Mouse (Mus musculus) CH12.LX (cell line): ENCODE measurements around the gene Scnn1a. TPM values are rescaled to one million over a fixed set of nuclear protein-coding genes. Genes with fewer than 3 reads are reported as not detected.

Source experiments
- DNase-seq: peaks from one replicate; pipeline ENCODE4 v3.0.0-alpha.2; 2013; ENCODE audit errors: extremely low read depth
- H3K27ac ChIP-seq: 2 replicates; pipeline ENCODE4 v1.5.1; 2012; ENCODE audit warnings: low read depth, mild to moderate bottlenecking, control low read depth, moderate library complexity; ENCODE audit not compliant: insufficient read depth
- H3K27me3 ChIP-seq: replicated peaks from 2 replicates; pipeline ENCODE3; 2012; ENCODE audit warnings: inconsistent platforms
- H3K36me3 ChIP-seq, 2 experiments: replicated peaks in 1 of 2; 2 replicates each; pipeline versions ENCODE3 to v1.6.1; 2012; ENCODE audit warnings: inconsistent platforms in 1 of 2, low read length in 1 of 2, mild to moderate bottlenecking in 1 of 2, mixed read lengths in 1 of 2, moderate library complexity in 1 of 2; ENCODE audit not compliant: control insufficient read depth in 1 of 2, insufficient read depth in 1 of 2
- H3K4me1 ChIP-seq, 2 experiments: 2 replicates each; pipeline ENCODE4 v1.6.1; 2012; ENCODE audit warnings: inconsistent platforms in 1 of 2, moderate library complexity in 1 of 2; ENCODE audit not compliant: insufficient read depth in 2 of 2, control insufficient read depth in 1 of 2
- H3K4me2 ChIP-seq: 2 replicates; pipeline ENCODE4 v1.6.1; 2012; ENCODE audit warnings: low read depth, mild to moderate bottlenecking, control low read depth; ENCODE audit not compliant: poor library complexity, insufficient read depth, severe bottlenecking
- H3K4me3 ChIP-seq, 3 experiments: fragments of 150-350 bp in 1 of 3; sonication (generic) in 1 of 3; replicated peaks in 1 of 3; 2 replicates each; pipeline versions ENCODE3 to v1.5.1; 2011 to 2012; ENCODE audit warnings: low read depth in 2 of 3, low read length in 2 of 3, mild to moderate bottlenecking in 2 of 3, moderate library complexity in 2 of 3, control low read depth in 1 of 3, improper control_type of control experiment in 1 of 3, inconsistent platforms in 1 of 3, mixed read lengths in 1 of 3; ENCODE audit not compliant: poor library complexity in 1 of 3
- H3K79me2 ChIP-seq: replicated peaks from 2 replicates; pipeline ENCODE4 v1.6.1; 2012; ENCODE audit warnings: mild to moderate bottlenecking, moderate library complexity; ENCODE audit not compliant: control insufficient read depth, poor library complexity, insufficient read depth, severe bottlenecking; ENCODE audit errors: extremely low read depth
- H3K9ac ChIP-seq: 2 replicates; pipeline ENCODE4 v1.6.1; 2012; ENCODE audit warnings: low read depth, mild to moderate bottlenecking, control low read depth, moderate library complexity; ENCODE audit not compliant: insufficient read depth
- H3K9me3 ChIP-seq: replicated peaks from 2 replicates; pipeline ENCODE3; 2012; ENCODE audit warnings: low read length, inconsistent platforms, mixed read lengths
- CHD1 ChIP-seq: IDR thresholded peaks from 2 replicates; pipeline ENCODE4 v1.6.1; 2012; ENCODE audit warnings: low read depth, low read length, improper control_type of control experiment, inconsistent platforms
- CTCF ChIP-seq, 2 experiments: IDR thresholded peaks in 1 of 2; conservative IDR thresholded peaks in 1 of 2; 2 replicates each; pipeline ENCODE4 v1.5.1; 2011 to 2012; ENCODE audit warnings: low read depth in 2 of 2, low read length in 2 of 2, improper control_type of control experiment in 1 of 2, inconsistent platforms in 1 of 2, mild to moderate bottlenecking in 1 of 2, moderate library complexity in 1 of 2
- E2F4 ChIP-seq: IDR thresholded peaks from 2 replicates; pipeline ENCODE4 v1.6.1; 2011; ENCODE audit warnings: low read depth, low read length, improper control_type of control experiment; ENCODE audit not compliant: insufficient replicate concordance
- EP300 ChIP-seq: IDR thresholded peaks from 2 replicates; pipeline ENCODE4 v1.6.1; 2011; ENCODE audit warnings: low read length, improper control_type of control experiment
- GABPA ChIP-seq: IDR thresholded peaks from 2 replicates; pipeline ENCODE4 v1.6.1; 2012; ENCODE audit warnings: low read depth, low read length, improper control_type of control experiment, inconsistent platforms; ENCODE audit not compliant: insufficient replicate concordance
- HCFC1 ChIP-seq: IDR thresholded peaks from 2 replicates; pipeline ENCODE4 v1.6.1; 2012; ENCODE audit warnings: low read depth, mild to moderate bottlenecking, inconsistent platforms, low read length, improper control_type of control experiment
- JUND ChIP-seq: conservative IDR thresholded peaks from 2 replicates; pipeline ENCODE4 v1.6.1; 2011; ENCODE audit warnings: low read depth, low read length, improper control_type of control experiment
- KAT2A ChIP-seq: IDR thresholded peaks from 2 replicates; pipeline ENCODE4 v1.6.1; 2012; ENCODE audit warnings: low read length, improper control_type of control experiment, inconsistent platforms; ENCODE audit not compliant: insufficient replicate concordance
- MAFK ChIP-seq: IDR thresholded peaks from 2 replicates; pipeline ENCODE4 v1.6.1; 2011; ENCODE audit warnings: low read length, improper control_type of control experiment; ENCODE audit not compliant: insufficient replicate concordance
- MAZ ChIP-seq: IDR thresholded peaks from 2 replicates; pipeline ENCODE4 v1.6.1; 2012; ENCODE audit warnings: low read depth, mild to moderate bottlenecking, inconsistent platforms, low read length, improper control_type of control experiment, moderate library complexity
- MEF2A ChIP-seq: IDR thresholded peaks from 2 replicates; pipeline ENCODE4 v1.6.1; 2014; ENCODE audit warnings: low read depth, mild to moderate bottlenecking, inconsistent platforms, low read length, improper control_type of control experiment, borderline replicate concordance
- PAX5 ChIP-seq: IDR thresholded peaks from 2 replicates; pipeline ENCODE4 v1.6.1; 2012; ENCODE audit warnings: low read length, inconsistent platforms, mixed read lengths
- POLR2A ChIP-seq: IDR thresholded peaks from 2 replicates; pipeline ENCODE4 v1.6.1; 2011; ENCODE audit warnings: low read depth, mild to moderate bottlenecking, improper control_type of control experiment, low read length
- SIN3A ChIP-seq: IDR thresholded peaks from 2 replicates; pipeline ENCODE4 v1.6.1; 2012; ENCODE audit warnings: low read length, improper control_type of control experiment, inconsistent platforms
- USF1 ChIP-seq: IDR thresholded peaks from 2 replicates; pipeline ENCODE4 v1.6.1; 2014; ENCODE audit warnings: low read depth, mild to moderate bottlenecking, inconsistent platforms, low read length, improper control_type of control experiment
- ZC3H11A ChIP-seq: IDR thresholded peaks from 2 replicates; pipeline ENCODE4 v1.6.1; 2012; ENCODE audit warnings: low read depth, mild to moderate bottlenecking, inconsistent platforms, low read length, improper control_type of control experiment
- ZKSCAN1 ChIP-seq: IDR thresholded peaks from 2 replicates; pipeline ENCODE4 v1.6.1; 2012; ENCODE audit warnings: low read depth, inconsistent platforms, low read length, improper control_type of control experiment, borderline replicate concordance
- ZMIZ1 ChIP-seq: IDR thresholded peaks from 2 replicates; pipeline ENCODE4 v1.6.1; 2012; ENCODE audit warnings: low read depth, mild to moderate bottlenecking, inconsistent platforms, low read length, improper control_type of control experiment
- dilution Hi-C: fragments of 300-500 bp; cut with MboI; formaldehyde crosslinking; loops from 2 replicates; pipeline ENCODE4 v1.14.3; 2020; ENCODE audit warnings: low sequenced_read_pairs; ENCODE audit not compliant: extremely low pct_unique_long_range_greater_than_20kb, extremely low pct_ligation_motif_present
- in situ Hi-C: fragments of 300-500 bp; cut with MboI; formaldehyde crosslinking; loops from 3 replicates; pipeline ENCODE4 v1.14.3; 2019; ENCODE audit warnings: low sequenced_read_pairs, low pct_ligation_motif_present, low pct_unique_long_range_greater_than_20kb, mixed read lengths
- polyA plus RNA-seq: library from polyadenylated mRNA; unstranded; fragments of >175 nt; gene quantifications from 2 replicates; pipeline ENCODE4 v1.2.1, GENCODE M21; 2012; ENCODE audit warnings: low read depth; ENCODE audit not compliant: insufficient read length
- total RNA-seq, 2 experiments: library from RNA; depleted of rRNA; stranded (reverse); fragments of 300-350 nt in 1 of 2; fragments of >200 nt in 1 of 2; gene quantifications; 2 replicates each; pipeline ENCODE4 v1.2.3; 2012 to 2014

Gene Scnn1a
- total and polyA plus RNA-seq, 3 experiments = not detected

DNA sequence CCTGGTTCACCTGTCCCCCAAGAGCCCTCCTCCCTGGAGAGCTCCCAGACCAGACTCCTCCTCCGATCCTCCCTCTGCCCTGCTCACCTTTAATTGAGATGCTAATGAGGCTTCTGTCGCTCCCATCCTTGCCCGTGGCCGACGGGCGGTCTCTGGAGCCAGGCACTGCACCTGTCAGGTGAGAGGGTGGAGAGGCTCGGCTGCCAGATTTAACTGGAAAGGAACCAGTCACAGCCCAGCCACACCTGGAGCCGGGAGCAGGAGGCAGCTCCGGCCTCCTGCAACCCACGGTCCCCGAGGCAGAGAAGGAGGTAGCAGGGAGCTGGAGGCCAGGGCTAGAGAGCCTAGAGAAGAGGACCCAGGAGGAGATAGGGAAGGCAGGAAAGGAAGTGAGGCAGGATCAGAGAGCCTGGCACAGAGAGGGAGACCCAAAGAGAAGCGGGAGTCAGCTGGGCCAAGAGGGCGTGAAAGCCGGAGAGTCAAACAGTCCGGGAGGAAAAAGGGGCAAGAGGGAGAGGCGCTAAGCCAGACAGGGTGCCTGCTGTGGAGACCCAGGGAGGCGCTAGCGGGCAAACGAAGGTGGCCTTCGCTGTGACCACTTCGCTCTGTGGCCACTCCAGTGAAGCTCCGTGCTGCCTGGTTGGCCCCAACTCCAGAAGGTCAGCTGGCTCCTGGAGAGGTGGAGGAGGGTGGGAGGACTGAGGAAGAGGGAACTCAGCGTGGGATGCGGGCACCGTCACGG is 826 bp downstream of the Scnn1a start:
- Histone ChIP-seq H3K4me1 (no peaks in the 10 kb centered on the region), H3K9me3 (no peaks in the 10 kb centered on the region), H3K9ac (no peak overlapping the region), H3K79me2 (no peaks in the 10 kb centered on the region), H3K27ac (no peak overlapping the region), H3K4me2 (no peak overlapping the region), H3K36me3 (no peaks in the 10 kb centered on the region), H3K27me3 (peaks cover 98% of the 10 kb centered on the region), H3K4me3 (no peak overlapping the region)
- dilution Hi-C loops (no loop called here), in situ Hi-C loops (no loop called here)
- DNase-seq = no peak
- TF ChIP-seq PAX5 (no peak), E2F4 (no peak), CTCF (conservative IDR thresholded peaks at IDR 0.05 in 1 of 2, IDR thresholded peaks at IDR 0.05 in 1 of 2; ENCODE audit: low read depth in 2 of 2, low read length in 2 of 2) (no peak), MEF2A (no peak), EP300 (no peak), SIN3A (no peak), USF1 (no peak), JUND (no peak), POLR2A (no peak), ZKSCAN1 (no peak), GABPA (no peak), ZC3H11A (no peak), CHD1 (no peak), HCFC1 (no peak)

DNA sequence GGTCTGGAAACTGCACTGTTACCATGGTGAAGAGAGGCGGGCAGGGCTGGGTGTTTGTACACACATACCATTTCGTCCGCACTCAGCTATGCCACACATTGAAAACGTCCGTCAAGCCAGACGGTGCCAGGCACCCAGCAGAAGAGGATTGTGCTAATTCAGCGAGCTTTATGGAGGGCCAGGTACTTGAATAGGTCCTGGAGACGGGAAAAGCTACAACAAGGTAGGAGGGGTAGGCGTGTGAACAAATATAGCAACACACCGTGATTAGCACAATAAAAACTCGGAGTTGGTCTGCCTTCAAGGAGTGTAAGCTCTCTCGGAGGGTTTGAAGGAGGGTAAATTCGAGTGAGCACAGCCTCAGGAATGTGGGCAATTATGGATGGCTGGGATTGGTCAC is 2.3 kb downstream of the Scnn1a start:
- no peak overlapping the region for H3K4me3 ChIP-seq
- in situ Hi-C loops = no loop called here
- no peak overlapping the region for H3K9ac ChIP-seq
- no peak for DNase-seq
- H3K9me3 ChIP-seq = no peaks in the 10 kb centered on the region
- no peak overlapping the region for H3K27ac ChIP-seq
- H3K4me2 ChIP-seq = no peak overlapping the region
- H3K27me3 ChIP-seq = peaks cover 98% of the 10 kb centered on the region
- no peak for TF ChIP-seq KAT2A
- no peak for TF ChIP-seq MAZ
- TF ChIP-seq POLR2A = no peak
- no peak for TF ChIP-seq ZMIZ1
- no peak for TF ChIP-seq MAFK
- no peak for TF ChIP-seq MEF2A
- no peak for TF ChIP-seq HCFC1
- dilution Hi-C loops = no loop called here
- no peaks in the 10 kb centered on the region for H3K4me1 ChIP-seq
- H3K36me3 ChIP-seq = no peaks in the 10 kb centered on the region
- no peaks in the 10 kb centered on the region for H3K79me2 ChIP-seq
